Mouse (Mus musculus): ENCODE measurements at regions not wholly inside any gene's neighbourhood (a gene's known extent, or its start where the extent isn't known, plus 50 kb on each side); places are given as distances from the start of the nearest gene placed in this dataset.

DNA sequence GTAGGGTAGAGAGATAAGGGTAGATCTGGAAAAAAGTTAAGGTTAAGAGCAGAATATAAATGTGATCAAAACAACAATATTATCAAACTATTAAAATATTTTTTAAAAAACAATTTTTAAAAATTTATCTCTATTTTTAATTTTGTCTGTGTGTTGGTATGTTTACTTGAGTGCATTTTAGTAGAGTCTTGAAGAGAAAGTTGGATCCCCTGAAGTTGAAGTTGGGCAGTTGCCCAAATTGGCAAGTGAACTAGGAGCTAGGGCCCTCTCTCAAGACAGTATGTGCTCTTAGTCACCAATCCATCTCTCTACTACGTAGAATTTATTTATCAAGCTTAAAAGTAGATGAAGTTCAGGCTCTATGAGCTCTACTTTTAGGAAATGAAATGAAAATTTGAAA is 59.9 kb downstream of the Adamts1 start:
- Histone ChIP-seq H3K9me3 (replicated peaks) (no peaks in the 10 kb centered on the region), H3K36me3 (no peaks in the 10 kb centered on the region), H3K27ac (no peak overlapping the region), H3K4me3 (no peak overlapping the region), H3K4me2 (no peak overlapping the region), H3K27me3 (no peaks in the 10 kb centered on the region), H3K4me1 (replicated peaks) (peaks cover 20% of the 10 kb centered on the region), H3K9ac (no peak overlapping the region)
- 77% methylated on average over 1 of the region's 1 CpGs for WGBS
- no peak for ATAC-seq (replicated peaks; ENCODE audit: insufficient number of reproducible peaks, insufficient read depth, low FRiP score, low read depth)

DNA sequence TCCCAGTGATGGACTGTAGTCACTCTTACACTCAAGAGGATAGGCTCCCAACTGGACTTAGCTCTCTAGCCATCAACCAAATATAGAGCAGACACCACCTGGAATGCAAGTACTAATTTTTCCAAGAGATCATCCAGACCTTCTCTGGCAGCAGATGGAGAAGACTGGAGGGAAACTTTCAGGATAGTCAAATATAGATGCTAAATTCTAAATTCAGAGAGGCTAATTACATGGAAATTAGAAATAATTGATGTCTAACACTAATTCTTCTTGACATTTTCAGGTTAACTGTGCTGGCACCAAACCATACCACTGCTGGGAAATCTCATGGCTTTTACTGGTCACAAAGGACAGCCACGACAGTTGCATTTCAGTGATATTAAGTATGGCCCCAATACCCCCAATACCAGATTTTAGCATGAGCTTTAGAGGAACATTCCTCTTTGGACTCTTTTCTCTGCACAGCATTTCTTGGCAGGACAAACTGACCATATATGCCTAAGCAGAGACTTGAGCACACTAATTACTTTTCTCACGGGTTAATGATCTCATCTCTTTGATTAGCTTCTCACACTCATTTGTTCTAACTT is 64.2 kb downstream of the Adamts1 start:
- Histone ChIP-seq H3K4me3 (no peak overlapping the region), H3K4me1 (replicated peaks) (no peaks in the 10 kb centered on the region), H3K27me3 (no peaks in the 10 kb centered on the region), H3K4me2 (no peak overlapping the region), H3K9ac (no peak overlapping the region), H3K27ac (no peak overlapping the region), H3K36me3 (no peaks in the 10 kb centered on the region), H3K9me3 (replicated peaks) (no peaks in the 10 kb centered on the region)
- ATAC-seq (replicated peaks; ENCODE audit: insufficient number of reproducible peaks, insufficient read depth, low FRiP score, low read depth): no peak
- WGBS: 83% methylated on average over 2 of the region's 2 CpGs

DNA sequence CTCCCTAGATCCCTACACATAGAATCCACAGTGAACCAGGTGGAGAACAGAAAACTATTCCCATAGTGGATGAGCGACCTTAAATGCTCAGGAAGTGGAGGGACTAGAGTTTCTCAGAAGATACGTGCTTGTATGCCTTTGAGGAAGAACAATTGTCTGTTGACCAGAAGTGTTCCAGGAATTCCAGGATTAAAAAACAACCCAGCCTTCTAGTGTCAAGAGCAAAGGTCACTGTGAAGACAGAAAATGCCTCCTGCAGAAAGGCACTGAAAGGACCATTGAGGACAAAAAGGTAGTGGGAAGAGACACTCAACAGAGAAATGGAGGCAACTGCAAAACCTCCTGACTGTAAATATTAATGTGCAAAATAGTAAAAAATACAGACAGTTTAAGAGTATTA is 74.9 kb downstream of the Adamts1 start:
- Histone ChIP-seq H3K9me3 (replicated peaks) (no peaks in the 10 kb centered on the region), H3K4me1 (replicated peaks) (no peaks in the 10 kb centered on the region), H3K9ac (no peak overlapping the region), H3K27ac (no peak overlapping the region), H3K27me3 (no peaks in the 10 kb centered on the region), H3K4me2 (no peak overlapping the region), H3K4me3 (no peak overlapping the region), H3K36me3 (no peaks in the 10 kb centered on the region)
- WGBS: 73% methylated on average over 2 of the region's 2 CpGs
- no peak for ATAC-seq (replicated peaks; ENCODE audit: insufficient number of reproducible peaks, insufficient read depth, low FRiP score, low read depth)

DNA sequence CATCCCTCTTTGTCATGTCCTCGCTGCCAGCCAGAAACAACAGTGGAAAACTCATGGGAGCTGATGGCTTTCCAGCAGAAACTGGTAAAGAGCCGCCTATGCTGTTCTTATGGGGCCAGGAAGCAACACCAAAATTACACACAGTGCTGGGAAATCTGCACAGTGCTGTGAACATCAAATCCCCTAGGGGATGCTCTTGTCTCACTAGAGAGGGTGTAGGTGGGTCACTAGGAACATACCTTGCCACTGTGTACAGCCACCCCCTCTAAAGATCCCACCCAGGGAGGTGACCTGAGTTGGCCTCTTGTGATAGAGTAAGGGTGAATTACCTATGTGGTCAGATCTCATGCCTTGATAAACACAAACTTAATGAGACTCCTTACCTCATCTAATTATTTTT is 80.9 kb downstream of the Adamts1 start:
- ATAC-seq (replicated peaks; ENCODE audit: insufficient number of reproducible peaks, insufficient read depth, low FRiP score, low read depth): peak; percentile 69; the same call in 1 of the 2 replicates
- 49% methylated on average over 2 of the region's 2 CpGs for WGBS
- H3K4me2 ChIP-seq: no peak overlapping the region
- H3K9ac ChIP-seq: no peak overlapping the region
- no peak overlapping the region for H3K27ac ChIP-seq
- no peaks in the 10 kb centered on the region for H3K27me3 ChIP-seq
- no peak overlapping the region for H3K4me3 ChIP-seq
- no peaks in the 10 kb centered on the region for H3K36me3 ChIP-seq
- H3K4me1 ChIP-seq (replicated peaks): no peaks in the 10 kb centered on the region
- no peaks in the 10 kb centered on the region for H3K9me3 ChIP-seq (replicated peaks)

DNA sequence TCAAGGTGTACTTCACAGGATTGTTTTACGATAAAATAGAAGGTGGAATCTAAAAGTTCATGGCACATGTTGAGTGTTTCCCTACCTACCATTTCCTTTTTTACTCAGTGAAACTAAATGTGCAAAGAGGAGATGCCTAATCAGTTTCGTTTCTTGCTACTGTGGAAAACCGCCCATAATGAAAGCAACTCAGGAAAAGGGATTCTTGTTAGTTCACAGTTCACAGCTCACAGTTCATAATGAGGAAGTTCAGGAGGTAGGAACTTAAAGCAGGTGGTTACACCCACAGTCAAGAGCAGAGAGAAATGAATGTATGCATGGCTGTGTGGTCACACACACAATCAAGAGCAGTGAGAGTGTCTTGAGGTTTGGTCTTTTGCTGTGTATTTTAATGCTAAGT is 90.6 kb downstream of the Adamts1 start:
- WGBS: 82% methylated on average over 3 of the region's 3 CpGs
- Histone ChIP-seq H3K4me1 (replicated peaks) (no peaks in the 10 kb centered on the region), H3K36me3 (no peaks in the 10 kb centered on the region), H3K27ac (no peak overlapping the region), H3K4me2 (no peak overlapping the region), H3K27me3 (no peaks in the 10 kb centered on the region), H3K4me3 (no peak overlapping the region), H3K9me3 (replicated peaks) (no peaks in the 10 kb centered on the region), H3K9ac (no peak overlapping the region)
- no peak for ATAC-seq (replicated peaks; ENCODE audit: insufficient number of reproducible peaks, insufficient read depth, low FRiP score, low read depth)

DNA sequence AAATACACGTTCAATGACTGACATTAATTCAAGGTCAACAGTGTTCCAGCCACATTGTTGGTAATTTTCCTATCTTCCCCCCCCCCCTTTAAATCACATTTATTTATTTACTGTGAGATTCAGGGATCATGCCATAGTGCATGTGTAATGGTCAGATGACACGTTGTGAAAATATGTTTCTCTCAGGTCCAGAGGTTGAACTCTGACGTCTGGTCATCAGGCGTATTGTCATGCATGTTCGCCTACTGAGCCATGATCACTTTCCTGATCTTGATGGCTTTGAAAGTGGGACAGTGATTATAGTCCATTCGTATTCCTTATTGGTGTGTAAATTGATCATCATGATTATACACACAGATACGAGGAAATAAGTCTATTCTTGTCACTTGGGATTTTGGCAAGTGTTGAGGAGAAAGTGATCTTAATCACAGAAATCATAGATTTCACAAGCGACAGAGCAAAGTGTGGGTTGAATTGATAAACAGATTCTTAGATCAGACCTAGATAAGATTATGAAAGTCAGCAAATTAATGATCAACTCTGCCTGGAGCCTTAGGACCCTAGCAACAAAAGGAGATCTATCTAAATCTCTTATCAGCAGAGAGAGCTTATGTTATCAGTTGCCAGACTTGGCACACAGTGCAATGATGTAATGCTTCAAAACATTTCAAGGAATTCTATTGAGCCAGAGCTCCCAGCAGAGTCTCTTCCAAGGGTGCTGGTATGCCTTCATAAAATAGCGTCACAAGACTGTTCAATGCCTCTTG is 98.5 kb downstream of the Adamts1 start:
- no peak for ATAC-seq (replicated peaks; ENCODE audit: insufficient number of reproducible peaks, insufficient read depth, low FRiP score, low read depth)
- H3K4me1 ChIP-seq (replicated peaks): no peaks in the 10 kb centered on the region
- WGBS: 74% methylated on average over 9 of the region's 9 CpGs

DNA sequence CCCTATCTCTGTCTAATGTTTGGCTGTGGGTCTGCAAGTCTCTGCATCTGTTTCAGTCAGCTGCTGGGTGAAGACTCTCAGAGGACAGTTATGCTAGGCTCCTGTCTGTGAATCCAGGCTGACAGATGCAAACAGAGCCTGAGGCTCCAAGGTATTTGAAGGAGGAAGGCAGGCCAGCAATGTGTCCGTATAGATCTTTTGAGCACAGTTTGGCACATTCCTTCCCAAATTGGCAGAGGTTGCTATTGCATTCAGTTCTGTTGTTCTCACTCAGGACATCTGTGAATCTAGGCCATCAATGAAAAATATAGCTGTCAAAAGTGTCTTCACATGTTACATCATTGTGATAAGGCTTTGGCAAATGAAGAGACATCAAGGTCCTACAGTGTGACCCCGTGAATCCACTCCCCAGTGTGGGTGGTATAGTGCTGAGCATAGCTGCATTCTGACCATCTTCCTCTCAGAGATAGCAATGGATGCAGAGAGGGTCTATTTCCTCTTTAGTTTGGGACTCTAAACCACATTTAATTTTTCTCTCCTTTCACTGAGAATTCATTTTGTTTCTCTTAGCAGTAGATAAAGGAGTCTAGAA is 99.9 kb downstream of the Adamts1 start:
- Histone ChIP-seq H3K4me2 (no peak overlapping the region), H3K27me3 (no peaks in the 10 kb centered on the region), H3K9me3 (replicated peaks) (no peaks in the 10 kb centered on the region), H3K9ac (no peak overlapping the region), H3K36me3 (no peaks in the 10 kb centered on the region), H3K4me1 (replicated peaks) (no peaks in the 10 kb centered on the region), H3K27ac (no peak overlapping the region), H3K4me3 (no peak overlapping the region)
- ATAC-seq (replicated peaks; ENCODE audit: insufficient number of reproducible peaks, insufficient read depth, low FRiP score, low read depth): no peak
- 62% methylated on average over 2 of the region's 2 CpGs for WGBS

More for the DNA sequence above, 98.5 kb downstream of the Adamts1 start:
- H3K4me3 ChIP-seq: no peak overlapping the region
- no peak overlapping the region for H3K27ac ChIP-seq
- no peaks in the 10 kb centered on the region for H3K36me3 ChIP-seq
- H3K9ac ChIP-seq: no peak overlapping the region
- no peaks in the 10 kb centered on the region for H3K9me3 ChIP-seq (replicated peaks)
- H3K27me3 ChIP-seq: no peaks in the 10 kb centered on the region
- H3K4me2 ChIP-seq: no peak overlapping the region

DNA sequence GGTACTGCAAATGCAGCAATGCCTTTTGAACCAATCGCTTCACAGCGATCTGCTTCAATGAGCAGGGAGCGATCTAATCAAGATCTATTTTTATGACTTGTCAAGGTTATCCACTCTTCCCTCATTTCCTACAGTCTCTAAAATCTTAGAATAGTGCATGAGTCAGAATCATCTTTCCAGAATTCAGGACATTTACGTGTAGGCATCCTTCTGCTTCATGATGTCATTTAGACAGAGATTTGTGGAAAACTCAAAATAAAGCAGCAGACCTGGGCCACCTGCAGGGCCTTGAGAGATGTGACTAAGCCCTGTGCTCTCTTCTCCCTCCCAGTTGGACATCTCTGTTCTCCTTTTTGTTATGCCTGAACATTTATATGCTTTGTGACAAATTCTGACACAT is 103.6 kb downstream of the Adamts1 start:
- 67% methylated on average over 4 of the region's 4 CpGs for WGBS

DNA sequence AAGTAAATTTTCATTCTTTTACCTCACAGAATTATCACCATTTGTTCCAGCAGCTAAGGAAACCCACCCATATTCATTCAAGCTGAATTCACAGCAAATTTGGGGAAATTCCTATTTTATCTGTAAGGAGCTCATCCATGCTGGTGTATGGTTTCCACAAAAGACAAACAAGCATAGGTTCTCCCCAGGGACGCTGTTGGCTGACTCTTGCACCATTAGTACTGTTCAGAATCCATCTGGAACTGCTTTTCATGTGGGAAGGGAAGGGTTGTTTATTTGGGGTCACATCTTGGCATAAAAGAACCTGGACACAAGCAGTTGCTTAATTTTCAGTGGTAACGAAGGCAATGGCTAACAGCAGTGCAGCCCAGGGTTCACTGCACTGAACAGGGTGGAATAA is 120.2 kb downstream of the Adamts1 start:
- no peak overlapping the region for H3K9ac ChIP-seq
- no peaks in the 10 kb centered on the region for H3K36me3 ChIP-seq
- H3K27me3 ChIP-seq: no peaks in the 10 kb centered on the region
- H3K4me2 ChIP-seq: no peak overlapping the region
- peaks cover 5% of the 10 kb centered on the region; the same call in 1 of the 2 replicates for H3K4me1 ChIP-seq (replicated peaks)
- ATAC-seq (replicated peaks; ENCODE audit: insufficient number of reproducible peaks, insufficient read depth, low FRiP score, low read depth): no peak
- H3K27ac ChIP-seq: no peak overlapping the region
- no peaks in the 10 kb centered on the region for H3K9me3 ChIP-seq (replicated peaks)
- 82% methylated on average over 2 of the region's 2 CpGs for WGBS
- no peak overlapping the region for H3K4me3 ChIP-seq

More for the DNA sequence above, 103.6 kb downstream of the Adamts1 start:
- no peak for ATAC-seq (replicated peaks; ENCODE audit: insufficient number of reproducible peaks, insufficient read depth, low FRiP score, low read depth)
- Histone ChIP-seq H3K27me3 (no peaks in the 10 kb centered on the region), H3K36me3 (no peaks in the 10 kb centered on the region), H3K9ac (no peak overlapping the region), H3K4me2 (no peak overlapping the region), H3K4me3 (no peak overlapping the region), H3K9me3 (replicated peaks) (no peaks in the 10 kb centered on the region), H3K27ac (no peak overlapping the region), H3K4me1 (replicated peaks) (no peaks in the 10 kb centered on the region)

DNA sequence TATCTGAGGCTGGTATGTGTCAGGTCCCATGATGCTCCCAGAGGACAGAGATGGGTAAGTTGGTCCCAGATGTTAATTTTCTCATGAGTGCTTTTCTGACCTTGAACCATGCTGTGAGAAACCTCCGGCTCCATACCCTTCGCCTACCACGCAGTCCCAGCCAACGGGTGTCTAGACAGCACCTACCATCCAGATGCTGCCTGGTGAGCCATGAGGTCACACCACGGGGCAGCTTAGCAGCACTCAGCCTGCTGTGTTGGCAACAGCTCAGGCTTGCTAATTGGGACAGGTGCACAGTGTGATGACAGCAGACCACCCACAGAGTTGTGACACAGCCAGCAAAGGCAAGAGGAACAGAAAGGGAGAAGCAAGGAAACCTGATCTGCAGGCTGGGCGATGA is 122.6 kb downstream of the Adamts1 start:
- Histone ChIP-seq H3K9ac (no peak overlapping the region), H3K27ac (no peak overlapping the region), H3K4me3 (no peak overlapping the region), H3K4me1 (replicated peaks) (peaks cover 9% of the 10 kb centered on the region), H3K36me3 (no peaks in the 10 kb centered on the region), H3K4me2 (no peak overlapping the region), H3K27me3 (no peaks in the 10 kb centered on the region), H3K9me3 (replicated peaks) (no peaks in the 10 kb centered on the region)
- no peak for ATAC-seq (replicated peaks; ENCODE audit: insufficient number of reproducible peaks, insufficient read depth, low FRiP score, low read depth)
- WGBS: 33% methylated on average over 6 of the region's 6 CpGs

DNA sequence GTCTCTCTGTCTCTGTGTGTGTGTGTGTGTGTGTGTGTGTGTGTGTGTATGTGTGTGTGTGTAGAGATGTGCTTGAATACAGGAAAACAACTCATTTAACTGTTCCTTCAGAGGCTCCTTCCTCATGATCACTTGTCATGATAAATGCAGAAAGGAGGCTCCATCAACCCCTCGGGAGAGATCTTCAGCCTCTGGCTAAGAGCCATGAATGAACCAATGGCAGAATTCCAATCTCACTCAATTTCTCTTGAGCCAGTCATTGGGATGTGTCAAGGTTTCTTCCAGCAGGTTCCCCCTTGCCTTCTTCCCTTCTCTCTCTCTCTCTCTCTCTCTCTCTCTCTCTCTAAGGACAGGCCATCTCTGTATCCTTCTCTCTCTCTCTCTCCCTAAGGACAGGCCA is 124.1 kb downstream of the Adamts1 start:
- no peak overlapping the region for H3K27ac ChIP-seq
- no peak overlapping the region for H3K4me2 ChIP-seq
- ATAC-seq (replicated peaks; ENCODE audit: insufficient number of reproducible peaks, insufficient read depth, low FRiP score, low read depth): no peak
- H3K27me3 ChIP-seq: no peaks in the 10 kb centered on the region
- H3K4me3 ChIP-seq: no peak overlapping the region
- H3K4me1 ChIP-seq (replicated peaks): peaks cover 9% of the 10 kb centered on the region
- H3K9me3 ChIP-seq (replicated peaks): no peaks in the 10 kb centered on the region
- no peak overlapping the region for H3K9ac ChIP-seq
- no peaks in the 10 kb centered on the region for H3K36me3 ChIP-seq
- 53% methylated on average over 1 of the region's 1 CpGs for WGBS

DNA sequence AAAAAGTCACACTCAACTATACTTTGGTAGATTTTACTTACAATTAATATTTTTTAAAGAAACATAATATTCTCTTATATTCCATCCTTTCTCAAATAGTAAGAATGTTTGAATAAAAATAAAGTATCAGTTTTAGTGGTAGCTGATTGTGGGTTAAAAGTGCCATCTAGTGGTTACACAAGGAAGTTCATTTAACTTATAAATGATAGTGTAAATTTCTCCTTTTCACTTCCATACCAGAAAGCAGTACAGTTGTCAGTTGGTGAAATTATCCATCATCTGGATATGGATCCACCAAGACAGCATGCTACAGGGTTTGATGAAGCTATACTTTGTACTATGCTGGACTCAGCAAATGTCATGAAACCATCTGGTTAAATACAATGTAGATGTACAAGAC is 124.7 kb downstream of the Adamts1 start:
- Histone ChIP-seq H3K36me3 (no peaks in the 10 kb centered on the region), H3K4me1 (replicated peaks) (peaks cover 9% of the 10 kb centered on the region), H3K4me2 (no peak overlapping the region), H3K27ac (no peak overlapping the region), H3K9me3 (replicated peaks) (no peaks in the 10 kb centered on the region), H3K27me3 (no peaks in the 10 kb centered on the region), H3K9ac (no peak overlapping the region), H3K4me3 (no peak overlapping the region)
- no peak for ATAC-seq (replicated peaks; ENCODE audit: insufficient number of reproducible peaks, insufficient read depth, low FRiP score, low read depth)

Measured in heart, embryonic 15.5 days (tissue).